Mouse (Mus musculus) myocyte (in vitro differentiated cells): Measurements from ENCODE around the gene Ugt1a8.

ENCODE experiments used
- CEBPB ChIP-seq: IDR thresholded peaks from 2 replicates; pipeline ENCODE4 v1.6.1; 2011; ENCODE audit warnings: mild to moderate bottlenecking, moderate library complexity; ENCODE audit not compliant: poor library complexity, insufficient read depth, severe bottlenecking
- E2F4 ChIP-seq: IDR thresholded peaks from one replicate; pipeline ENCODE4 v1.6.1; 2011; ENCODE audit warnings: mild to moderate bottlenecking, control low read depth, moderate library complexity; ENCODE audit not compliant: insufficient read depth
- MAX ChIP-seq: IDR thresholded peaks from one replicate; pipeline ENCODE4 v1.6.1; 2011; ENCODE audit warnings: low read depth, mild to moderate bottlenecking, control low read depth
- MYOD1 ChIP-seq, 3 experiments: IDR thresholded peaks; one replicate each; pipeline ENCODE4 v1.6.1; 2011; ENCODE audit warnings: control low read depth in 2 of 3, low read depth in 2 of 3, mild to moderate bottlenecking in 2 of 3, moderate library complexity in 1 of 3; ENCODE audit not compliant: insufficient read length in 2 of 3, control insufficient read depth in 1 of 3
- MYOG ChIP-seq, 3 experiments: IDR thresholded peaks; one replicate each; pipeline ENCODE4 v1.6.1; 2011; ENCODE audit warnings: control low read depth in 2 of 3, low read depth in 2 of 3, mild to moderate bottlenecking in 2 of 3; ENCODE audit not compliant: insufficient read length in 2 of 3, control insufficient read depth in 1 of 3, insufficient read depth in 1 of 3
- POLR2A ChIP-seq: IDR thresholded peaks from one replicate; pipeline ENCODE4 v1.6.1; 2011; ENCODE audit warnings: low read depth, mild to moderate bottlenecking, control low read depth, moderate library complexity; ENCODE audit not compliant: insufficient read length
- POLR2AphosphoS2 ChIP-seq: IDR thresholded peaks from one replicate; pipeline ENCODE4 v1.6.1; 2011; ENCODE audit warnings: low read depth, control low read depth; ENCODE audit not compliant: insufficient read length
- REST ChIP-seq: IDR thresholded peaks from one replicate; pipeline ENCODE4 v1.6.1; 2011; ENCODE audit warnings: mild to moderate bottlenecking, control low read depth, moderate library complexity; ENCODE audit not compliant: insufficient read depth, insufficient read length
- SRF ChIP-seq: IDR thresholded peaks from one replicate; pipeline ENCODE4 v1.6.1; 2011; ENCODE audit warnings: low read depth; ENCODE audit not compliant: control insufficient read depth, insufficient read length
- TCF12 ChIP-seq: IDR thresholded peaks from one replicate; pipeline ENCODE4 v1.6.1; 2011; ENCODE audit warnings: mild to moderate bottlenecking, control low read depth; ENCODE audit not compliant: poor library complexity, insufficient read depth, severe bottlenecking
- TCF3 ChIP-seq: IDR thresholded peaks from one replicate; pipeline ENCODE4 v1.6.1; 2011; ENCODE audit warnings: low read depth, control low read depth; ENCODE audit not compliant: insufficient read length
- USF1 ChIP-seq: IDR thresholded peaks from one replicate; pipeline ENCODE4 v1.6.1; 2011; ENCODE audit warnings: low read depth, mild to moderate bottlenecking, control low read depth, moderate library complexity

DNA sequence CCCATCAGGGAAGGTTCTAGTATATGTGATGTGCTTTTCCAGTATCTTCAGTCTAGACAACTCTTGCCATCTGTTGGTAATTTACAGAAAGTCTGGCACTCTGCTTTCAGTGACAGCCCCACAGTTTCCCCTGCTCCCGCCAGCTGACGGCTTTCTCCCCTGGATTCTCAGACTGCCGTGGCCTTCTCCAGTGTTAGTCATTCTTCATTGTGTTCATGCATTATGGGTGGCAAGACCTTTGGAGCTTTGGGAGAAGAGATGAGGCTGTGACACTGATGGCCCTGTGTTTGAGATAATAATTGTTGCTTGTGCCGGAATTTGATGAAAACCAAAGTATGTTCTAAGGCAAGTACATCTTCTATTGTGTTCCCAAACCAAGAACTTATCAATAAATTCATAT, 131.0 kb downstream of the Ugt1a8 start:
- TF ChIP-seq E2F4 (no peak), POLR2A (no peak), USF1 (no peak), CEBPB (no peak), MYOG (IDR thresholded peaks at IDR 0.05; ENCODE audit: control insufficient read depth in 1 of 3, insufficient read depth in 1 of 3, insufficient read length in 2 of 3, low read depth in 2 of 3) (no peak), MAX (no peak), TCF12 (no peak), SRF (no peak), REST (no peak), MYOD1 (IDR thresholded peaks at IDR 0.05; ENCODE audit: control insufficient read depth in 1 of 3, insufficient read length in 2 of 3, low read depth in 2 of 3) (no peak), POLR2AphosphoS2 (no peak), TCF3 (no peak)
